Mouse (Mus musculus): Measurements from ENCODE around the gene Crnkl1.

Crnkl1 gene

GRCm38 (mm10) chr2:145934339-145935231 lies at the start of gene Crnkl1, which contains the start of gene Cfap61:
Gene Crnkl1, minus strand, starts transcription at chr2:145935014.
Gene Cfap61, plus strand, starts transcription at chr2:145934784.
- peak; percentile 97 for DNase-seq

DNA sequence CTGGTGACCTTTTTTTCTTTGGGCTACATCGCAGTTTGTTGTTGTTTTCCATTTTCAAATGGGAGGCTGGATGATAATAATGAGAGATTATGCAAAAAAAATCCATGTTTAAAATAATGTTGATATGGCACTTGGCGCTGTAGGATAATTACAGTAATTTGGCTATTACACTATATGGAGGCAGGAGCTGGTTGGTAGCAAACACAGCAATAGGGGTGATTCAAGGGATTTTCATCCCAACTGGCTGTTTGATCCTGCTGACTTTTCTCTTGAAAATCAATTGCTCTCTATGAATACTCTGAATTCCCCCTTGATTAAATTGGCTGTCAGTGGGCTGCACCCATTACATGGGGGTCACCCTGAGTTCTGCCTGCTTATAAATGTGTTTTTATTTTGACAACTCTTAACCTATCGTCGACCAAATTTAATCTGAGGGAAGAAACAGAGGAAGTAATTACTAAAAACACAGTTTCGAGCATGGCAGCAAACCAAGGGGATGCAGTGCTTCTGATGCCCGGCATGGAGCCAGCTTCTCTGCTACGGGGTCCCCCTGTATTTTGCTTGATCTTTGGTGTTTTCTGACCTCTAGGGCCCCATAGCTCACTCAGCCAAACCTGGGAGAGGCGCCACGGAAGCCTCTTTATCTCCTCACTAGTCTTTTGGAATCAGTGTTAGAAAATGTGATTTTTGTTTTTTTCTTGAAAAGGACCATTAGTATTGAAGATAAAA lies 47.7 kb upstream of the Crnkl1 start:
- no peak for DNase-seq

GRCm38 (mm10) chr2:145981699-145982112 lies 46.9 kb upstream of the Crnkl1 start:
- no peak for DNase-seq

DNA sequence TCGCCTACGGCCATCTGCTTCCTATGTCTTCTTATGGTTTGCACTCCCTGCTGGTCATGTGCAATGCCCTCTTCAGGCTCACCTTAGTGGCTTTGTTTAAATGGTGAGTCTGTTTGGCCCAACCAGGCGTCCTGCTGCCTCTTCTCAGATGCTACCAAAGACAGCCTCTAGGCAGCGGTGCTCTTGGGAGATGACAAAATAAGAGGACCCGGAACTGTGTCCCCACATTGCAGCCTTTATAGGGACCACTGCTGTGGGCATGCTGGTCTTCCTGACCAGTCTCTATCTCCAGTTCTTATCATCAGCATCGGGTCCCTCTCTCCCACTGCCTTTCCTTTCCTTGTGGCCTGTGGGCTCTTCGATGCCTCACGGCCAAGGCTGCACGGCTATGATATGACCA lies 46.1 kb upstream of the Crnkl1 start:
- DNase-seq: no peak

GRCm38 (mm10) chr2:145979616-145980015 lies 44.8 kb upstream of the Crnkl1 start:
- DNase-seq: no peak

DNA sequence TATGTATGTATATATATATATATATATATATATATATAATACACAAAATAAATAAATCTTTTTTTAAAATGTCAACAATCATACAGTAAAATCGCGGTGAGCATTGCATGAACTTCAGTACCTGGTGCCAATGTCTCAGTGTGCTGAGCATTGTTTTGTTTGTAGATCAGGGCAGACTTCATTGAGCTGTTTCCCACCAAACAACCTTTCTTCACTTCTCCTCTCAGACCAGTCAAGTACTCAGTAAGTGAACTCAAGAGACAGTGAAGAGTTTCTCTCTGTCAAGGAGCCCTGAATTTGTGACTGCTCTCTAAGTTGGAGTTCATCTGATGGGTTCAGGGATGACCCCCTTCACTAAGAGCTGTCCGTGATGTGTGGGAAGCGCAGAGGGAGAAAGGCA lies 37.8 kb upstream of the Crnkl1 start:
- no peak for DNase-seq

- DNase-seq: no peak
Measured at GRCm38 (mm10) chr2:145971237-145972010, 36.6 kb upstream of the Crnkl1 start.

- no peak for DNase-seq
Measured at GRCm38 (mm10) chr2:145970751-145971150, 35.9 kb upstream of the Crnkl1 start.

DNA sequence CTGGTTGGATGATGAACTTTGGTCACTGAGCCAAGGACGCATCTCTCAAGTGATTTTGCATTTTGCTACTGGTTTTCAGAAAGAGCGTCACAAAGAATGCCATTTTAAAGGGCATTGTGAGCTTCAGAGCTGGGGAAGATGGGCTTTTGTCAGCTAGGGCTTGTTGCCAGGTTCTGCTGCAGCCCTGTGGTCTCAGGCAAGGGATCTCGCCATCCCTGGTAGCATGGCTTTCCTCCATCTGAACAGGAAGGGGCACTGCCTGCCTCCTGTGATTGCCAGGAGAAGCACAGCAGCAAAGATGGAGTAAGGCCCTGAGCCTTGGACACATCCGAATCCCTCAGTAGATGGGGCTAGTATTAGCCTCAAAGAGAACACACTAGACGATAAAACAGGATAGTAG lies 27.0 kb upstream of the Crnkl1 start:
- no peak for DNase-seq

- no peak for DNase-seq
Measured at GRCm38 (mm10) chr2:145958551-145958950, 23.7 kb upstream of the Crnkl1 start.

DNA sequence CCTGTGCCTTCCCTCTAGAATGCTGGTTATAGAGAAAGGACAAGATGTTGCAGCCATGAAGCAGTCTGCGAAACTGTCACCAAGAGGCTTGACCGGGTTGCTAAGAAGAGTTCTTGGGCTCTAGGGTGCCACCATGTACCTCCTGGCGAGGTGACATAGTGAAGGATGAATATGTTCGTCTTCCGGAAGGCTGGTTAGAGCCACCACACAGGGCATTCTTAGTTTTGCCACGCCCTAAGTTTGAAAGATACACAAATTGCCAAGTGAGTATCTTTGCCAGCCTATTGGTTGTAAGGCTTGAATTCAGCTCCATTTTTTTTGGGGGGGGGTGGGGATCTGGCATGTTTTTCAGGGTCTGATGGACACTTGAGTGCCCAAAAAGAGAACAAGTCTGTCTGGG lies 23.3 kb upstream of the Crnkl1 start:
- no peak for DNase-seq

GRCm38 (mm10) chr2:145957450-145957849 lies 22.6 kb upstream of the Crnkl1 start:
- DNase-seq: peak; percentile 21

DNA sequence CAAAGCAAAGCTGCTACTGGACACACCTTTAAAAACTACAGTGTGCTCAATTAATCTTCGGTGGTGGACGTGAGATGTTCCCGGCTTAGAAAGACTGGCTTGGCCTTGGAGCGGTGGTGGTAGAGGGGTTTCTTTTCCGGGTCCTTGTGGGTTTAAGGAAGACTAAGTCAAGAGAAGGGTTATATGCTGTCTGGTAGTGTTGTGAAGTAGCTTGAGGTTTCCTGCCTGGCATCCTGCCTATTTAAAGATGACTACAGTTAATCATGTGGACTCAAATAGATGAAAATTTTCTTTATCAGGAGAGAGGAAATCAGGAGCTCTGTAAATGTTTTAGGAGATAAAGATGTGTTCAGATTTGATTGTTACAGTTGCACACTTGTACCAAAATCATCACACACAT lies 21.5 kb upstream of the Crnkl1 start:
- no peak for DNase-seq

DNA sequence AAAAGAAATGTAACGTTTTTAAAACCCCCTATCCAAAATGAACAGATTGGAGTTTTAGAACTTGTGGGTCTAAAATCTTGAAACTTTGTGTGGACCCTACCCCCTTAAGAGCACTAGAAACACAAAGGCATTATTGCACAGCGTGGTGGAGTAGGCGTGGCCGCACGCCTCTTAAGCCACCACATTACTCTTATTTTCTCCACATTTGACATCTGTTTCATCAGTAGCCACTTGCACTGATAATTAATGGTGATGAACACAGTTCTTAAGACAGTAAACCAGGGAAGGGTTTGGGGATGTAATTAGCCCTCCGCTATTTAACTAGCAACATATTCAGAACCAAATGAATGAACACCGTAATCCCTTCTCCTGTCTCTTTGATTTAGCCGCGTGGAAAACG lies 21.0 kb upstream of the Crnkl1 start:
- DNase-seq: no peak

DNA sequence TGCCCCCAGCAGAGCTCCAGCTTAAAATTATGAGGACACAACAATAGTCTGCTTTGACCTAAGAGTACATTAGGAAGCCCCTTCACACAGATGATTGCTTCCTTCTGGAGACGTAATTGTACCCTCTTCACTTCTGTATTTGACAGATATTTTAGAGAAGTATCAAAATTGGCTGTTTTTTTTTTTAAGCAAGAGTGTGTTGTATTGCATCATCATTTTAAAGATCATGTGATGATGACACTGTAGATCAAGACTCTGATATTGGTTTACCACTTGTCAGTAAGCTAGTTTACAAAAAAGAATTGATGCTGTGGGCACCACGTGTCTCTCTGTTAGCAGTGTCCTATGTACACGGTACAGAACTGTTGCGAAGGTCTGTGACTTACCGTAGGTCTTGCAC lies 17.9 kb upstream of the Crnkl1 start:
- no peak for DNase-seq

GRCm38 (mm10) chr2:145950239-145950638 lies 15.4 kb upstream of the Crnkl1 start:
- no peak for DNase-seq

- DNase-seq: no peak
Measured at GRCm38 (mm10) chr2:145949475-145950068, 14.8 kb upstream of the Crnkl1 start.

GRCm38 (mm10) chr2:145948402-145948954 lies 13.7 kb upstream of the Crnkl1 start:
- no peak for DNase-seq

DNA sequence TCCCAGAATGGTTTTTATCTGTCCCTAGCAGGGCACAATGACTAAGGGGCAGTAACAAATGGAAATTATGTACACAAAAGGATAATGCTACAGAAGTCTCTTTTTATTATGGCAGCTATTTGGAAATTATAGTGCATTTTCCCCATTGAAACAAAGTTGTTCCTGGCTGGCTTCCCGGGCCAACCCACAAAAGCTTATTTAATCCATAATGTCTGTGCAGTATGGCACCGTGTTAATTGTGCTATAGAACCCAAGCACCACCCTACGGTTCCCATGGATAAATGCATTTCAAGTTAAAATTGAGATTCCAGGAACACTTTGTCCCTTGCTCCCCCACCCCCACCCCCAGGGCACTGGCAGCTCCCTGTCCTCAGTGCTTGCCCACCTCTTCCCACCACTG lies 9.5 kb upstream of the Crnkl1 start:
- DNase-seq: no peak

DNA sequence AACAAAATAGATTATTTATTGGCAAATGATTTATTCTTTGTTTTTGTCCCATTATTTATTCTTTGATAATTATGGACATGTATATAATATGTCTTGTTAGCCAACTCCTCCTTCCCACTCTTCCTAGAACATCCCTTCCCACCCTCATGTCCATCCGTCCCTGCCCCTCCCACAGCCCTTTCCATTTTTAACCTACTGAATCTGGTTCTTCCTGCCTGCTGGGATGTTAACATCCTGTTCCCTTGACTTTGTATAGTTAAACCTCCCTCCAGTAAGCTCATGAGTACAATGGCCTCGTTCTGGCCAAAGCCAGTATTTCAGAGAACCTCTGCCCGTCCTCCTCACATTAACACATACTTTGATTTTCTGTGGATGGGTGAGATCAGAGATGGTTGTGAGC lies 6.6 kb upstream of the Crnkl1 start:
- peak; percentile 33 for DNase-seq

GRCm38 (mm10) chr2:145936975-145937374 lies 2.2 kb upstream of the Crnkl1 start:
- DNase-seq: no peak

DNA sequence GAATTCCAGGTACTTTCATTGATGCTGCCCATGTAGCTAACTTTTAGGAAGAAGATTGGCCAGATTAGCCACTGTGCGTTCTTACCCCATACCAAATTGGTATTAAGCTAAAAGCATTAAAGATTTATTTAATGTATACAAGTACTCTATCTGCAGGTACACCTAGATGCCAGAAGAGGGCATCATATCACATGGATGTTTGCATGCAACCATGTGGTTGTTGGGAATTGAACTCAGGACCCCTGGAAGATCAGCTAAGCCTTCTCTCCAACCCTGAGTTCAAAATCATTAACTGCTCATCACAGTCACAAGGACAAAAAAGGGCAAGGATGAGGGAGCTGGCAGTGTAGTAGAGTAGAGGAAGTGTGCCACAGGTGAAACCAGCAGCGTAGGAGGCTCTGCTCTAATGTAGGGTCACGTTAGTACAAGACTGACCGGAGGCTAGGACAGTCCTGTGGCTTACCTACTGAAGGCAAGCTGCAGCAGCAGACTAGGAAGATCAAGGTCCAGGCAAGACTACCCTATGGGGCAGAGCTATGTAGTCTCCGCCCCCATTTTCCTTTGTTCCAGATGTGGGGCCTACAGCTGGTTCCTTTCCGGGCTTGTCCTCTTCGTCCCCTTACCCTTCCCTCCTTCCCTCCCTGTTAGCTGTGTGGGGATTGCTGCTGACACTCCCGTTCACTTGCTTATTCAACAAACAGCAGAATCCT lies 13.7 kb downstream of the Crnkl1 start:
- DNase-seq: no peak
